Mouse (Mus musculus): ENCODE data around the gene Ccdc149. TPM values are rescaled to one million over a fixed set of nuclear protein-coding genes. Genes with fewer than 3 reads are reported as not detected.

The Ccdc149 gene
- polyA plus RNA-seq, 1 experiment from 2014 or later: 11.1 TPM

- Histone ChIP-seq H3K4me3 (replicated peaks) (no peak overlapping the region), H3K36me3 (no peaks in the 10 kb centered on the region), H3K4me1 (peaks cover 11% of the 10 kb centered on the region), H3K27ac (replicated peaks) (no peak overlapping the region), H3K4me2 (no peak overlapping the region), H3K9me3 (replicated peaks) (no peaks in the 10 kb centered on the region), H3K27me3 (replicated peaks) (no peaks in the 10 kb centered on the region), H3K9ac (replicated peaks) (no peak overlapping the region)
- WGBS: 45% methylated on average over 4 of the region's 4 CpGs
- no peak for ATAC-seq (ENCODE audit: low FRiP score)
These were observed 116.9 kb downstream of the Ccdc149 start for GRCm38 (mm10) chr5:52354441-52354840.

- Histone ChIP-seq H3K27me3 (replicated peaks) (no peaks in the 10 kb centered on the region), H3K36me3 (no peaks in the 10 kb centered on the region), H3K4me1 (peaks cover 7% of the 10 kb centered on the region), H3K9ac (replicated peaks) (no peak overlapping the region), H3K9me3 (replicated peaks) (no peaks in the 10 kb centered on the region), H3K27ac (replicated peaks) (no peak overlapping the region), H3K4me3 (replicated peaks) (no peak overlapping the region), H3K4me2 (no peak overlapping the region)
- no peak for ATAC-seq (ENCODE audit: low FRiP score)
- 94% methylated on average over 5 of the region's 5 CpGs for WGBS
These were observed 118.6 kb downstream of the Ccdc149 start for GRCm38 (mm10) chr5:52352730-52353129.

GRCm38 (mm10) chr5:52351561-52351960 lies 119.8 kb downstream of the Ccdc149 start:
- Histone ChIP-seq H3K4me1 (no peaks in the 10 kb centered on the region), H3K4me2 (no peak overlapping the region), H3K27me3 (replicated peaks) (no peaks in the 10 kb centered on the region), H3K9ac (replicated peaks) (no peak overlapping the region), H3K36me3 (no peaks in the 10 kb centered on the region), H3K4me3 (replicated peaks) (no peak overlapping the region), H3K9me3 (replicated peaks) (no peaks in the 10 kb centered on the region), H3K27ac (replicated peaks) (no peak overlapping the region)
- no peak for ATAC-seq (ENCODE audit: low FRiP score)
- 94% methylated on average over 2 of the region's 2 CpGs for WGBS

GRCm38 (mm10) chr5:52350451-52350850 lies 120.9 kb downstream of the Ccdc149 start:
- WGBS: 90% methylated on average over 2 of the region's 2 CpGs
- no peaks in the 10 kb centered on the region for H3K4me1 ChIP-seq
- H3K4me2 ChIP-seq: no peak overlapping the region
- ATAC-seq (ENCODE audit: low FRiP score): no peak
- H3K36me3 ChIP-seq: no peaks in the 10 kb centered on the region
- H3K27me3 ChIP-seq (replicated peaks): no peaks in the 10 kb centered on the region
- no peak overlapping the region for H3K9ac ChIP-seq (replicated peaks)
- H3K4me3 ChIP-seq (replicated peaks): no peak overlapping the region
- no peak overlapping the region for H3K27ac ChIP-seq (replicated peaks)
- no peaks in the 10 kb centered on the region for H3K9me3 ChIP-seq (replicated peaks)

GRCm38 (mm10) chr5:52346890-52347289 lies 124.4 kb downstream of the Ccdc149 start:
- Histone ChIP-seq H3K4me1 (no peaks in the 10 kb centered on the region), H3K27me3 (replicated peaks) (no peaks in the 10 kb centered on the region), H3K36me3 (no peaks in the 10 kb centered on the region), H3K4me3 (replicated peaks) (no peak overlapping the region), H3K9me3 (replicated peaks) (no peaks in the 10 kb centered on the region), H3K27ac (replicated peaks) (no peak overlapping the region), H3K4me2 (no peak overlapping the region), H3K9ac (replicated peaks) (no peak overlapping the region)
- ATAC-seq (ENCODE audit: low FRiP score): no peak
- WGBS: 75% methylated on average over 2 of the region's 2 CpGs

GRCm38 (mm10) chr5:52339134-52339533 lies 132.2 kb downstream of the Ccdc149 start:
- no peak overlapping the region for H3K4me2 ChIP-seq
- no peaks in the 10 kb centered on the region for H3K27me3 ChIP-seq (replicated peaks)
- H3K9me3 ChIP-seq (replicated peaks): no peaks in the 10 kb centered on the region

GRCm38 (mm10) chr5:52335590-52335989 lies 135.7 kb downstream of the Ccdc149 start:
- no peaks in the 10 kb centered on the region for H3K4me1 ChIP-seq
- no peak overlapping the region for H3K9ac ChIP-seq (replicated peaks)
- no peak for ATAC-seq (ENCODE audit: low FRiP score)
- H3K27me3 ChIP-seq (replicated peaks): no peaks in the 10 kb centered on the region
- 84% methylated on average over 3 of the region's 3 CpGs for WGBS
- no peak overlapping the region for H3K4me3 ChIP-seq (replicated peaks)
- no peaks in the 10 kb centered on the region for H3K36me3 ChIP-seq
- no peak overlapping the region for H3K27ac ChIP-seq (replicated peaks)
- H3K4me2 ChIP-seq: no peak overlapping the region
- H3K9me3 ChIP-seq (replicated peaks): no peaks in the 10 kb centered on the region

More at GRCm38 (mm10) chr5:52339134-52339533, 132.2 kb downstream of the Ccdc149 start:
- no peaks in the 10 kb centered on the region for H3K4me1 ChIP-seq
- no peak overlapping the region for H3K9ac ChIP-seq (replicated peaks)
- no peak overlapping the region for H3K4me3 ChIP-seq (replicated peaks)
- H3K36me3 ChIP-seq: no peaks in the 10 kb centered on the region
- ATAC-seq (ENCODE audit: low FRiP score): no peak
- H3K27ac ChIP-seq (replicated peaks): no peak overlapping the region
- WGBS: 94% methylated on average over 2 of the region's 2 CpGs

- ATAC-seq (ENCODE audit: low FRiP score): no peak
These were observed 139.2 kb downstream of the Ccdc149 start for GRCm38 (mm10) chr5:52332120-52332519.

More at GRCm38 (mm10) chr5:52332120-52332519, 139.2 kb downstream of the Ccdc149 start:
- no peak overlapping the region for H3K27ac ChIP-seq (replicated peaks)
- H3K9ac ChIP-seq (replicated peaks): no peak overlapping the region
- H3K4me2 ChIP-seq: no peak overlapping the region
- H3K27me3 ChIP-seq (replicated peaks): no peaks in the 10 kb centered on the region
- WGBS: 12% methylated on average over 8 of the region's 8 CpGs
- H3K4me3 ChIP-seq (replicated peaks): no peak overlapping the region
- H3K9me3 ChIP-seq (replicated peaks): no peaks in the 10 kb centered on the region
- H3K4me1 ChIP-seq: no peaks in the 10 kb centered on the region
- H3K36me3 ChIP-seq: no peaks in the 10 kb centered on the region

Other genes with a start within 250 kb of the Ccdc149 start
- 2.9 and 3.0 TPM in 2 replicates for gene Sod3, start 107.7 kb downstream of the Ccdc149 start, polyA plus RNA-seq (2015; fragmentation: Nextera tagmentation; extraction: Ambion mirVana)
- gene Lgi2, start 94.9 kb upstream of the Ccdc149 start, polyA plus RNA-seq (2015; fragmentation: Nextera tagmentation; extraction: Ambion mirVana): 6.9 and 7.8 TPM in 2 replicates
- 6.2 and 7.4 TPM in 2 replicates for gene Sepsecs, start 198.2 kb upstream of the Ccdc149 start, polyA plus RNA-seq (2015; fragmentation: Nextera tagmentation; extraction: Ambion mirVana)

All from neural tube, embryonic 15.5 days (tissue).